29 mouse cellular contexts compared by ENCODE assay signal in genomic region chr10:21724351-21724750, GRCm38 (mm10).
DNase-seq lines count a peak whose midpoint lies in the region; ATAC-seq lines count a peak whose summit lies in the region.
"Had no signal": no experiment of that assay in that cellular context is flagged by ENCODE, and none has a peak within 500 bp of the region (broad histone marks: within the 10 kb centered on the region; RNA-seq: fewer than 3 reads in every experiment).

No protein-coding gene starts in this region.

- peak; percentile 45 to 68 for DNase-seq in heart, adult 18-20 months
- DNase-seq in Muller cell, postnatal 12 days (ENCODE audit: inconsistent ontology term) = peak; percentile 38
- peak; percentile 28 for DNase-seq in adipocyte (ENCODE audit: low spot score)
- DNase-seq in urinary bladder, adult 2 months (ENCODE audit: low spot score) = no peak
- no peak for DNase-seq in cerebellum, postnatal 4 days (ENCODE audit: low spot score in 2 of 2)
- DNase-seq in yolk sac, embryonic 10.5 days (ENCODE audit: low spot score) = no peak
- DNase-seq: adrenal gland, adult 8-10 months; B cell, adult 2 months; cerebellum, adult 11-12 months; cerebellum, adult 9-11 months; gastrocnemius, postnatal 10 days; kidney, adult 8-10 months; kidney, postnatal 10 days; liver, embryonic 13.5 days; lung, embryonic 14.5 days; thymus, adult 2 months; thymus, postnatal 36 days had no signal

- no peaks in the 10 kb centered on the region for H3K27me3 ChIP-seq in heart, embryonic 11.5 days (ENCODE audit: control insufficient read depth, insufficient read depth, low read length)
- no peaks in the 10 kb centered on the region for H3K27me3 ChIP-seq in heart, embryonic 14.5 days (ENCODE audit: control insufficient read depth, insufficient read depth, low read length)
- H3K27me3 ChIP-seq: embryonic facial prominence, embryonic 13.5 days; intestine, embryonic 15.5 days; limb, embryonic 15.5 days; liver, embryonic 13.5 days; midbrain, embryonic 12.5 days; neural tube, embryonic 12.5 days had no signal

- H3K4me3 ChIP-seq in heart, embryonic 11.5 days (ENCODE audit: low read depth, low read length) = no peak overlapping the region
- H3K4me3 ChIP-seq in heart, embryonic 14.5 days (ENCODE audit: control insufficient read depth in 1 of 2, insufficient read depth in 1 of 2, low read depth in 1 of 2, low read length in 2 of 2) = no peak overlapping the region
- H3K4me3 ChIP-seq: embryonic facial prominence, embryonic 13.5 days; intestine, embryonic 15.5 days; limb, embryonic 10.5 days; limb, embryonic 15.5 days; liver, embryonic 13.5 days; midbrain, embryonic 12.5 days; myocyte; neural tube, embryonic 12.5 days had no signal

- ATAC-seq in heart, embryonic 11.5 days (replicated peaks; ENCODE audit: insufficient number of reproducible peaks, low FRiP score, low TSS enrichment) = no peak
- ATAC-seq in heart, embryonic 14.5 days (ENCODE audit: insufficient number of reproducible peaks, insufficient read depth, low FRiP score, low read depth) = 0 out of 2 replicates have a peak, but pooled peaks have one; percentile 26
- ATAC-seq: activated CD4-positive, CD25-positive, alpha-beta regulatory T cell, adult 4 months; forebrain, embryonic 16.5 days; hindbrain, embryonic 16.5 days; intestine, embryonic 15.5 days had no signal

- H3K9me3 ChIP-seq in heart, embryonic 11.5 days (replicated peaks; ENCODE audit: control insufficient read depth, low read length) = no peaks in the 10 kb centered on the region
- H3K9me3 ChIP-seq in heart, embryonic 14.5 days (ENCODE audit: control insufficient read depth, low read length) = no peaks in the 10 kb centered on the region
- H3K9me3 ChIP-seq: embryonic facial prominence, embryonic 13.5 days; intestine, embryonic 15.5 days; limb, embryonic 10.5 days; limb, embryonic 15.5 days; liver, embryonic 13.5 days; midbrain, embryonic 12.5 days; neural tube, embryonic 12.5 days had no signal

- no peak overlapping the region for H3K4me2 ChIP-seq in heart, embryonic 11.5 days
- H3K4me2 ChIP-seq in heart, embryonic 14.5 days (ENCODE audit: low read length) = no peak overlapping the region
- H3K4me2 ChIP-seq: embryonic facial prominence, embryonic 13.5 days; intestine, embryonic 15.5 days; limb, embryonic 15.5 days; liver, embryonic 13.5 days; lung, embryonic 14.5 days; midbrain, embryonic 12.5 days; neural tube, embryonic 12.5 days had no signal

- no peaks in the 10 kb centered on the region for H3K4me1 ChIP-seq in heart, embryonic 11.5 days (ENCODE audit: control insufficient read depth, insufficient read depth, low read length)
- H3K4me1 ChIP-seq in heart, embryonic 14.5 days (ENCODE audit: control insufficient read depth in 2 of 2, insufficient read depth in 2 of 2, low read length in 2 of 2) = peaks cover 3 to 6% of the 10 kb centered on the region in 2 experiments; a peak in 3 of 4 replicates
- H3K4me1 ChIP-seq: embryonic facial prominence, embryonic 13.5 days; intestine, embryonic 15.5 days; limb, embryonic 10.5 days; limb, embryonic 15.5 days; liver, embryonic 13.5 days; midbrain, embryonic 12.5 days; neural tube, embryonic 12.5 days had no signal

- WGBS in heart, embryonic 11.5 days (ENCODE audit: insufficient replicate concordance) = 76% methylated on average over 3 of the region's 3 CpGs
- WGBS in heart, embryonic 14.5 days = 75% methylated on average over 3 of the region's 3 CpGs

- no peaks in the 10 kb centered on the region for H3K36me3 ChIP-seq in heart, embryonic 11.5 days (ENCODE audit: control insufficient read depth, insufficient read depth, low read length)
- no peaks in the 10 kb centered on the region for H3K36me3 ChIP-seq in heart, embryonic 14.5 days (ENCODE audit: control insufficient read depth, insufficient read depth, low read length)
- H3K36me3 ChIP-seq: embryonic facial prominence, embryonic 13.5 days; intestine, embryonic 15.5 days; limb, embryonic 10.5 days; limb, embryonic 15.5 days; liver, embryonic 13.5 days; midbrain, embryonic 12.5 days; neural tube, embryonic 12.5 days had no signal

- H3K27ac ChIP-seq in heart, embryonic 11.5 days (ENCODE audit: low read depth, low read length) = no peak overlapping the region
- H3K27ac ChIP-seq in heart, embryonic 14.5 days (replicated peaks in 1 of 2; ENCODE audit: control insufficient read depth in 1 of 2, insufficient read depth in 1 of 2, low read depth in 2 of 2, low read length in 2 of 2) = no peak overlapping the region
- H3K27ac ChIP-seq: embryonic facial prominence, embryonic 13.5 days; intestine, embryonic 15.5 days; limb, embryonic 10.5 days; limb, embryonic 15.5 days; liver, embryonic 13.5 days; midbrain, embryonic 12.5 days; neural tube, embryonic 12.5 days had no signal

- no peak overlapping the region for H3K9ac ChIP-seq in heart, embryonic 11.5 days (ENCODE audit: low read depth, low read length)
- no peak overlapping the region for H3K9ac ChIP-seq in heart, embryonic 14.5 days (ENCODE audit: low read length)
- H3K9ac ChIP-seq: embryonic facial prominence, embryonic 13.5 days; intestine, embryonic 15.5 days; limb, embryonic 15.5 days; liver, embryonic 13.5 days; lung, embryonic 14.5 days; midbrain, embryonic 12.5 days; neural tube, embryonic 12.5 days had no signal

Comparison
In these comparisons a context has a peak if more than half of its experiments do, and no peak if none do; other contexts are left out.
1. DNase-seq: peak in heart, adult 18-20 months (2 of 2), Muller cell, postnatal 12 days (single experiment) and adipocyte (single experiment); none in urinary bladder, adult 2 months (single experiment), cerebellum, postnatal 4 days (0 of 2) and yolk sac, embryonic 10.5 days (single experiment).